ENCODE assay signal across 15 mouse cellular contexts in genomic region chr1:63219277-63219676, GRCm38 (mm10). TPM values are rescaled to one million over a fixed set of nuclear protein-coding genes. Genes with fewer than 3 reads are reported as not detected.
"Had no signal": no experiment of that assay in that cellular context is flagged by ENCODE, and none has a peak within 500 bp of the region (broad histone marks: within the 10 kb centered on the region; RNA-seq: fewer than 3 reads in every experiment).

No protein-coding gene starts in this region.

- H3K27me3 ChIP-seq: midbrain, embryonic 12.5 days; neural tube, embryonic 12.5 days had no signal

- H3K4me1 ChIP-seq: midbrain, embryonic 12.5 days; stomach, embryonic 15.5 days had no signal

- H3K27ac ChIP-seq: kidney, postnatal 0 days; limb, embryonic 13.5 days; midbrain, embryonic 12.5 days; neural tube, embryonic 12.5 days; stomach, embryonic 15.5 days had no signal

- DNase-seq: kidney, adult 2 months; kidney, postnatal 36 days; left cerebral cortex, postnatal 4 days; lung, adult 18-20 months had no signal

- H3K36me3 ChIP-seq: limb, embryonic 13.5 days; midbrain, embryonic 12.5 days; neural tube, embryonic 12.5 days; stomach, embryonic 15.5 days had no signal

- ATAC-seq: intestine, embryonic 16.5 days had no signal

- H3K4me3 ChIP-seq: limb, embryonic 13.5 days; midbrain, embryonic 12.5 days; myocyte; neural tube, embryonic 12.5 days; stomach, embryonic 15.5 days had no signal

RNA-seq across cellular contexts. Expression of gene Gpr1, which starts 4.9 kb away (rescaled TPM):
- total RNA-seq: liver, adult 2 months; megakaryocyte-erythroid progenitor cell, adult 5-6 weeks; neutrophil, adult 5-6 weeks had no signal
- polyA plus RNA-seq: intestine, embryonic 16.5 days; liver, adult 2 months; lung, embryonic 16.5 days had no signal

RNA-seq across cellular contexts. Expression of gene Zdbf2, which starts 53.8 kb away (rescaled TPM):
- total RNA-seq: megakaryocyte-erythroid progenitor cell, adult 5-6 weeks; neutrophil, adult 5-6 weeks had no signal
- polyA plus RNA-seq: liver, adult 2 months had no signal
